Mouse (Mus musculus) spleen, embryonic (tissue): Measurements from ENCODE around the gene Zfp398.
"Not testable (repeated sequence)": the region's sequence is repeated elsewhere in the genome, so short reads cannot be mapped to it uniquely, and the experiment has no call there.

ENCODE experiments used
- CTCF ChIA-PET: fragments of 350-600 bp; sonication (Branson Sonifier 250); formaldehyde crosslinking; loops from one replicate; lab custom pipeline; 2022; lab: Charles Lee

Zfp398 gene

DNA sequence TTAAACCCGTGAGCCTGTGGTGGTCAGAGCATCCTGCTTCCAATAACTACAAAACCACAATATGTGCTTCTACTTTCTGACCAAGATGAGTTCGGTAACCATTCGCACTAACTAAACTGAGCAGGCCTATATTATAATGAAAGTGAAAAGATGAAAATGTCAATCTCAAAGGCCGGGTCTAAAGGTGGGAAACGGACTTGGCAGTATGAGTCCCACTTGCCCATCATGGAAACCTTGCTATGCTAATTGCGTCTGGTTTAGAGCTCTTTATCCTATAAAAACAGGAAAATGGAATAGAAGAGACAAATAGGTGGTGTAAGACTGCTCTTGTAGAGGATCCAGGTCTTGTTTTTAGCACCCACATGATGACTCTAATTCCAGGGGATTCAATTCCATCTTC is 13.7 kb upstream of the Zfp398 start:
- CTCF ChIA-PET, result no interaction called here

DNA sequence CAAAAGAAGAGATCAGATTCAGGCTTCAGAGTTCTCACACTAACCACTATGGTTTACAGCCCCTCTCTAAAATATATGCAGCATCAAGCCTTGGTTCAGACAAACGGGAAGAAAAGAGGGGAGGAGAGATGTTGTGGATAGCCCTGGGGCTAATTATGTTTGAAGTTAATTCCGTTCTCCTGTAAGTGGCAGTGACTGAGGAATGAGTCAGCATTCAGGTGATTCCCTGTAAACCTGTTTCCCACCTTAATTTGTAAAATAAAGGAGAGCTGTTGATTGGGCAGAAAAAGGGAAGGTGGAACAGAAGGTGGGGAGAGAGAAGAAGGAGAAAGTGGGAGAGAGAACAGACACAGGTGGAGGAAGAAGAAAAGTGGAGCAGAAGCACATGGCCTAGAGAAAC is 11.2 kb upstream of the Zfp398 start:
- CTCF ChIA-PET, result interaction anchor here (1.8 kb wide), 1 partner anchor 10 kb away, joined by 19 read pairs; no protein-coding TSS in a partner anchor

DNA sequence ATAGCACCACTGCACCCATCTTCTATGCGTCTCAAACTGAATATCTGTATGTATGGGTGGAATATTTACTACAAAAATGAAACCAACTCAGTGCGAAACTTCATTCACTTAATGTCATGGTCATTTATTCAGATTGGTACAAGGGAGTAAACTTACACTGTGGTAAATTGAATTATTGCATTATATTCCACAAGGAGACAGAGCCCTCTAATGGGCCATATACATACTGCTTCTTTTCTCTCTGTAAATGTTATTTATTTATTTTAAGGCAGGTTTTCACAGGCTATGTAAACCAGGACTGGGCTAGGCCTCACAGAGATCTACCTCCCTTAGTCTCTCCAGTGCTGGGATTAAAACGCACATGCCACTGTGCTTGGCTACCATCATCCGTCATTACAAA is 8.0 kb upstream of the Zfp398 start:
- CTCF ChIA-PET, result no interaction called here

DNA sequence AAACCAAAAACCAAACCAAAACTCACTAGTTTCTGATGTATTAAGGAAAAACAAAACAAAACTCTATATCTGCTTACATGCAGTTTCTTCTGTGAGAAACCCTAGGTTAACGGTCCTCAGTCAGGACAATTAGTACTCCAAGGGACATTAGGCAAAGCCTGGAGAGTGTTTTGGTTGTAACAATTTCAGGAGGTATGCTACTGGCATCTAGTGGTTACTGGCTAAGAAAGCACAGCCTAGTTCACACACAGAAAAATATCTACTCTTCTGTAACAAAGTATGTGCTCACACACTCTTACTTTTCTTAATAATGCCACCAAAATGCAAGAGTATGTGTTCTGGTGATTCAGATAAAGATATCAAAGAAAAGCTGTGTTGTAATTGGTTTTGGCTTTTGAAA is 6.5 kb upstream of the Zfp398 start:
- CTCF ChIA-PET, result interaction anchor here (0.6 to 0.7 kb wide), 2 partner anchors 14 to 48 kb away, joined by 3 to 4 read pairs; partner anchors contain the start of gene Zfp282

DNA sequence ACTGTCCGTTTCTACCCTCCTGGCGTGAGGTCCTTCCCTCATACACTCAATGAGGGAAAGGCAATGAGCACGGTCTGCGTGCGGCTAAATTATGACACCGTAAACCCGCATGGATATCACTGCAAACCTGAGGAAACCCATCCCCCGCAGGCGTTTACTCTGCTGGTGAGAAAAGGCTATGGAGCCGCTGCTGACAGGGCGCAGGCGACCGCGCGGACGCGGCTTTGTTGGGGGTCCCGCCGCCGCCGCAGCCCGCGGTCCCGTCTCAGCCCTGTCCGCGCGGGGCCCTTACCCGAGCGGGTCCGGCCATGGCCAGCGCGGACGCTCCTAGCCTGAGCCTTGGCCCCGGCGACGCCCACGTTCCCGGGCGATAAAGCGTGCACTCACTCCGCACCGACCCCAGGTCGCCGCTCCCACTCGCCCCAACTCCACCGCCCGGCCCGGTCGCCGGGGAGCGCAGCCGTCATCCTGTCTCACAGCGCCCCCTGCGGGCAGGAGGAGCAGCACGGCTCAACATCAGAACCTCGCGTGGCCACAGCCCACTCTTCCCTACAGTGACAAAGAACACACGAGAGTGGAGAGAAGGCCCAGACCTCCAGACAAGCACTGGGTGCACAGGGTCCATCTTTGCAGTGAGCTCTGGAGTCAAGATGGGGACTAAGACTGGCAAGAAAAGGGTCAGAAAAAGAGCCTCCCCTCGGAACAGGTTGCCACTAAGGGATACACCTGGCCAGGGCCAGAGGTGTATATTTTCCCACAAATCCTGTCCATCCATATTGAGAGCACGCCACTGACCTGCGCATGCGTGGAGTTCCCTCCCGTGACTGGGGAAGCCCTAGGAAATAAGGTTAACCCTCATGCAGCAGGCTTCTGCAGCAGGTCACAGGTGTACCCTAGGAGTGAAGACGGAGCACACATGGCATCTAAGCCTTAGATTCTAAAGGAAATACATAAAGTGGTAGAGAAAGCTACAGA is 5.1 kb upstream of the Zfp398 start, which contains the start of gene Zfp786:
TSS of gene Zfp786 (minus strand) at position 764 of the 975 bp plus-strand sequence.
- CTCF ChIA-PET, result interaction anchor here (1.9 kb wide), 1 partner anchor 32 kb away, joined by 4 read pairs; no protein-coding TSS in a partner anchor

DNA sequence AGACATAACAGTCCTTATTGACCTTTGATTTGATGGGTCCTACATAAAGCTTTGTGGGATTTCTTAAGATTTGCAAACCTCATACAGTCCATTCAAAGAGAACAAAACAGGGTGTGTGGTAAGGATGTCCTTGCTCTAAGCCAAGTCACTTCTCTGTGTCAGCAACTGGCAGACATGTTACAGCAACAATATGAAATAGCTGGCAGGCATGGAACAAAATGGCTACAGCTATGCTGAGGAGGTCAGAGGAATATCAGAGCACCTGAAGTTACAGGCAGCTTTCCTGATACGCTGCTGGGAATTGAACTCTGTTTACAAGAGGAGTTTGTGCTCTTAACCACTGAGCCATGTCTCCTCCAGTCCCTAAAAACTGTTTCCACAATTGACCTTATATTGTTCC is 3.2 kb upstream of the Zfp398 start:
- CTCF ChIA-PET, result interaction anchor here (1.0 to 1.9 kb wide), 2 partner anchors 22 to 34 kb away, joined by 4 read pairs; no protein-coding TSS in a partner anchor

DNA sequence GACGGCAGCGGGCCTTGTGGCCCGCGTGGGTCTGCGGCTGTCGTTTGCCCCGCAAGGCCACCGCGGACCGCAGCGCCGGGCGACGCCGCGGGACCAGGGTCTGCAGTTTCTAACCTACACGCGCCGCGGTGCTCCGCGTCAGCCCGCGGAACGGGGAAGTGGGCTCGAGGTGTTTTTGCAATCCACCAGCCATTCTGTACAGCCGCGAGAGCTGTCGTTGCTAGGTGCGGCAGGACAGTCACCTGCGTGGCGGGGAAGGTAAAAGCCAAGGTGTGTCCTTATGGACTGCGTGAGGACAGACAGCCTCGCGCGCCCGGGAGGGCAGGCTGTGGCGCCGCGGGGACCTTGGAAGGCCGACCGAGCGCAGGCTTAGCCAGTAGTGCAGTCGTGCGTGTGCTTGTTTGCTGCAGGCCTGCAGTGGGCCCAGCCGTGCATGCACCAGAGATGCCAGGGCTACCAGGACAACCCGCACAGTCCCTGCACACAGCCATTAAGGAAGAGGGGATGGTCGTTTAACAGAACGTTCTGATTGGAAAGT is 592 bp downstream of the Zfp398 start:
- CTCF ChIA-PET, result interaction anchor here (0.6 to 1.0 kb wide), 3 partner anchors 28 to 1383 kb away, joined by 3 to 7 read pairs (median 3); no protein-coding TSS in a partner anchor

DNA sequence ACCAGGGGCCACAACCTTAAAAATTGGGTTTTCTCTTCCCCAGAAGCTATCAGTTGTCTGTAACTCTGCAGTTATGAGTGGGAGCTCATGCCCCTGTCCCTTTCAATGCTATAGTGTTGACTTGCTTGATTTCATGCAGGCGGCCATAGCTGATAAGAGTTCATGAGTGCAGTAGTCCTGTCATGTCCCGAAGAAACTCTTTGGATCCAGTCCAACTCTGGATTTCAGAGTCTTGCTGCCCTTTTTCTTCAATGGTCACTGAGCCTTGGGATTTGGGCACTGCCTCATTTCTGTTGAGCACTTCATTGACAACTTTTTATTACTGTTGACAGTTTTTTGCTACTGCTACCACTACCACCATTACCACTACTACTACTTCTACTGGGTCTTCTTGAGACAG is 2.2 kb downstream of the Zfp398 start:
- CTCF ChIA-PET, result no interaction called here

DNA sequence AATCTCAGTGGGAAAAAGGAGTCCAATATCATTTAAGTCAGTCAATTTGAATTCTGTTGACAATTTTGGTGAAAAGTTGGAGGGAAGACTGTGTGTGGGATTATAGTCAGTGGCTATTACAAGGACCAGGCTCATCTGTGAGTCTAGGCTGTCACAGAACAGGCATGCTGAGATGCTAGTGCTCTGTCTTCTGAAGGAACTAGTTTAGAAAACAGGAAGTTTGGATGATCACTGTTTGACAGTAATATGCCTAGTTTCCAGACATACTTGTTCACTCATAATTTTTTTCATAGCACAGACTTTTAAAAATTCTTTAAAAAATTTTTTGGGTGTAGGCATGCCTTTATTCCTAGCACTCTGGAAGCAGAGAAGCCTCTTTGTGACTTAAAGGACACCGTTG is 5.6 kb downstream of the Zfp398 start:
- CTCF ChIA-PET, result no interaction called here

DNA sequence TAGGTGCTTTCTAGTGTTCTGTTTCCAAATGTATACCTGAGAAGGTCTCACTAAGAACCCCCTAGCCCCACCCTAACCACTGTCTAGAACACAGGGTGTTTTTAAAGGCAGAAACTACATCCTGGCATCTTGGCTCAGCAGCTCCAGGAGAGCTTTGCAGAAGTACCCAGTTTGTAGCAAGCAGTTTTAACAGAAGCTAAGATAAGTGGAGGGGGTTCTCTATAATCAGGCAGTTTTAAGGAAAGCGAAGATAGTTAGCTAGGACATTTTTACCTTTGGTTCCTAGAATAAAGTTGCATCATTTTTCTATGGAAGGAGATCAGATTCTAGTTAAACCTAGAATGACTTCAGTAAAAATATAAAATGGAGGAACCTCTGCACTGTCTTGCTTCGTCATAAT is 6.4 kb downstream of the Zfp398 start:
- CTCF ChIA-PET, result no interaction called here

DNA sequence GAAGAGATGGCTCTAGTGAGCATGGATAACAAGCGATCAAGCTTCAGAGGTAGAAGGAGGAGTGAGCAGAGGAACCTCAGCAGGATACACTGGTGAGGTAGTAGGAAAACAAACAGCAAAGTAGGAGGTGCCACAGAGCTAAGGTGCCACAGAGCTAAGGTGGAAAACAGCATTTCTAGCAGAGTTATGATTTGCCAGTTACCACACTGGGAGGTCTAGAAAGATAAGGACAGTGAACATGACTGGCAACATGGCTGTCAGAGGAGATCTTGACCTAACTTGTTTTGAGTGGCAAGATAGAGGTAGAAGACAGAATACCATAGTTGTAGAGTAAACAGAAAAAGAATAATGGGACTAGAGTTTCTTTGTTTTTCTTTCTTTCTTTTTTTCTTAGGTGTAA is 6.9 kb downstream of the Zfp398 start:
- CTCF ChIA-PET, result no interaction called here

DNA sequence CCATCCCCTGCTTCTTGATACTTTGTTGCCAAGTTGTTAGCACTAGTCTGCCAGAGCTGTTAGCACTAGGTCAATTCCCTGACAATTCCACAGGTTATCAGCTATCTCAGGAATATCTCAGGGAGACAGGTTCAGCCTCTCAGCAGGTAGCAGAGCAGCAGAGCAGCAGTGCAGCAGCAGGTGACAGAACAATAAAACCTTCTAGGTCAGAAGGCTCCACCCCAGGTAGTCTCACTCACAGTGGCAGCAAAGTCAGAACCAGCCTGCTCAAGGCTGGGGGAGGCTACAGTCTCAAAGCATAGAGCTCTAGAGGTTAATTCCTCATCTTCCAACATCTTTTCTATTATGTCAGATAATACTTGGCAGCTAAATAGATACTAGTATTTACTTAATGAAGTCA is 10.3 kb downstream of the Zfp398 start:
- CTCF ChIA-PET, result interaction anchor here (1.0 kb wide), 1 partner anchor 46 kb away, joined by 3 read pairs; no protein-coding TSS in a partner anchor

DNA sequence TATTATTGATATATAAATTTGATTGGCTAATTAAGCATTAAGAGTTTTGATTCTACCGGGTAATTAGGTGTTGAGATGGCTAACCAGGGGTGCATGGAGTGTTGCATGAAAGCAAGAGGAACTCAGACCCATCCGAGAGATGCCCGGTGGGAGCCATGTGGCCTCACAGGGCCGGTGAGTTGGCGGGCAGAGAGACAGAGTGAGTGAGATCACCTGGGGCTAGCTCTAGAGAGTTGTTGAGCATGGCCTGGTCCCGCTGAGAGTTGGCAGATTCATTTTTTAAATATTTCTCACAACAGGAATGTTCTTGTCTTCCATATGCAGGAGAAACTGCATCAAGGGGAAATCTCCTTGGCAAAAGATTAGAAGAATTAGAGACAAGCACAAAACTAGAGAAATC is 21.8 kb downstream of the Zfp398 start:
- CTCF ChIA-PET, result no interaction called here

DNA sequence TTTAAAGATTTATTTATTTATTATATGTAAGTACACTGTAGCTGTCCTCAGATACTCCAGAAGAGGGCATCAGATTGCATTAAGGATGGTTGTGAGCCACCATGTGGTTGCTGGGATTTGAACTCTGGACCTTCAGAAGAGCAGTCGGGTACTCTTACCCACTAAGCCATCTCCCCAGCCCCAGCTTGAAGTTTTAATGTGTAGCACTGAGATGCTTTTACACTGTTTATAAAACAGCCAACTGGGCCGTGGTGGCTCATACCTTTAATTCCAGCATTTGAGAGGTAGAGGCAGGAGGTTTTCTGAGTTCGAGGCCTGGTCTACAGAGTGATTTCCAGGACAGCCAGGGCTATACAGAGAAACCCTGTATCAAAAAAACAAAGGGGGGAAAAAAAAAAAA is 22.3 kb downstream of the Zfp398 start:
- CTCF ChIA-PET, result not testable (repeated sequence)

DNA sequence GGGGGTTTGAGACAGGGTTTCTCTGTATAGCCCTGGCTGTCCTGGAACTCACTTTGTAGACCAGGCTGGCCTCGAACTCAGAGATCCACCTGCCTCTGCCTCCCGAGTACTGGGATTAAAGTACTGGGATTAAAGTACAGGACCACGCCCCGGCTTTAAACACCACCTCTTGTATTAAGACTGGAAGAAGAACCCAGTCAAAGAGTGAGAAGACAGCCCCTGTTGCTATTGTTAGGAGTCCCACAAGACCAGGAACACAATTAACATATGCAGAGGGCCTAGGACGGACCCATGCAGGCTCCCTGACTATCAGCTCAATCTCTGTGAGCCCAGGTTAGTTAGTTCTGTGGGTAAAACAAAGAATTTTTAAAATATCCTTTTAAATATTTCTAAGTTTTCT is 36.8 kb downstream of the Zfp398 start:
- CTCF ChIA-PET, result no interaction called here

DNA sequence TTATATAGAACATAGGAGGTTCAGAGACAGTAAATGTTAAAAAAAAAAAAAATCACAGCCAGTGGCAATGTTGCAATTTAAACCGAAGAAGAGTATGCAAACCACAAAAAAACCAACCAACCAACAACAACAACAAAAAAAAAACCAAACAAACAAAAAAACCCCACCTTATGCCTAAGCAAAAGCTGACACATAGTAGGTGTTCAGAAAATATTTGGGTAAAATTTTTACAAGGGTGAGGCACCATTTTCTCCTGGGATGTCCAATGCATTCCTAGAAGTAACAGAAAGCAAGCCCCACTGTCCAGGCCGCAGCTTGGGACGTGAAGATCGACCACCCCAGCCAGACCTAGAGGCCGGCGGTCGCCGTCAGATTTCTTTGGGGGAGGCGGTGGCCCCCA is 41.6 kb downstream of the Zfp398 start, which contains the start of gene Zfp282:
TSS of gene Zfp282 (plus strand) at position 147 of the 400 bp plus-strand sequence.
- CTCF ChIA-PET, result interaction anchor here (0.6 kb wide), 2 partner anchors 48 to 291 kb away, joined by 3 to 4 read pairs; no protein-coding TSS in a partner anchor

DNA sequence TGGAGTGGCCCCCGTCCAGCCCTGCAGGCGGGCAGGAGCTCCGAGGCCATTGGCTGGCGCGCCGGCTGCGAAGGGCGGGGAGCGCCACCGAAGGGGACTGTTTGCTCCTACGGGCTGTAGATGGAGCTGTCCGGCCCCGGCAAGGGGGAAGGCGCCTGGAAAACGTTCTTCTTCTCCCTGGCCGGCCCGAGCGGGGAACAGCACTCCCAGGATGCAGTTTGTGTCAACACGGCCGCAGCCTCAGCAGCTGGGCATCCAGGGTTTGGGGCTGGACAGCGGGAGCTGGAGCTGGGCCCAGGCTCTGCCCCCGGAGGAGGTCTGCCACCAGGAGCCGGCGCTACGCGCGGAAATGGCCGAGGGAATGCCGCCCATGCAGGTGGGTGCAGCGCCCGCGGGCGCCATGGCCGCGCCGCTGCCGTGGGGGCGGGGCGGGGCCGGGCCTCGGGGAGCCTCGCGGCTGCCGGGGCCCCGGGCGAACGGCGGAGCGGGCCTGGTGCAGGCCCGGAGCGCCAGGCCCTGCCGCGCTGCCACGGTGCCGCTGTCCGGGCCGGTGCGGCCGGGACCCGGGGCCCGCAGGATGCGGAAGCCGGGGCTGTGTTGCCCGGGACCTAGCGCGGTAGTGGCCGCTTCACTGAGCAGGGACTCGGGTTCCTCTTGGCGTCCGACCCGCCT is 42.1 kb downstream of the Zfp398 start:
- CTCF ChIA-PET, result interaction anchor here (0.7 kb wide), 1 partner anchor 15 kb away, joined by 4 read pairs; no protein-coding TSS in a partner anchor

DNA sequence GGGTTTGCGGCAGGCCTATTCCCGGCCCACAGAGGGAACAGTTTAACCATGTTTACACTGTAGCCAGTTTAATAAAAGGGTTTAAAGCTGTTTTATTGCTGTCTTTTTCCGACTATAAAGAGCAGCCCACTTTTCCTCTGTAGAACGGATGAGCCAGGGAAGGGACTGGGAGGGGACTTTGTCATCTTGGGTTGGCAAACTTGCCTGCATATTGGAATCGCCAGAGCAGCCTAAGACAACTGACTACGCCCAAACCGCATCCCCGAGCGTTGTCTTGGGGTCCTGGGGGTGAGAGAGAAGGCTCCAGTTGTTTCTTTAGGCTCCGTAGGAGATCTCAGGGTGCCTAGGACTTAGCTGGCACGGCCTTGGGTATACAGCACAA is 42.7 kb downstream of the Zfp398 start:
- CTCF ChIA-PET, result interaction anchor here (0.6 to 0.7 kb wide), 2 partner anchors 9 to 16 kb away, joined by 4 read pairs; no protein-coding TSS in a partner anchor

DNA sequence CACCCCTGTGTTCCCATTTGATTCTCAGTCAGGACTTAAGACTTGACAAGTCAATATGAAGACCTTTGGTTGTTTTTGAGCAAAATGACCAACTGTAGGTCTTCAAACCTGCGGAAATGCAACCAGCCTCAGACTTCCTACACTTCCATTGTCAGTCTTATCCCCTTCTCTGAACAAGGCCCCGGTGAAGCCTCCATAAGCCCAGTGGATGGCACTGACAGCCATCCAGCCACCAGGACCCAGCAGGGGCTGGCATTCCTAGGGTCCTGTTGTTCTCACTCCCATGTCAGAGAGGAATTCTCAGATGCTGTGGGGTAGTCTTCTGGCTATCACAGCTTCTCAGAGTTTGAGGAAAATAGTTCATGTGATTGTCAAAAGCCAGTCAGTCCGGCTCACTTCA is 43.1 kb downstream of the Zfp398 start:
- CTCF ChIA-PET, result interaction anchor here (0.6 kb wide), 1 partner anchor 9 kb away, joined by 4 read pairs; no protein-coding TSS in a partner anchor

DNA sequence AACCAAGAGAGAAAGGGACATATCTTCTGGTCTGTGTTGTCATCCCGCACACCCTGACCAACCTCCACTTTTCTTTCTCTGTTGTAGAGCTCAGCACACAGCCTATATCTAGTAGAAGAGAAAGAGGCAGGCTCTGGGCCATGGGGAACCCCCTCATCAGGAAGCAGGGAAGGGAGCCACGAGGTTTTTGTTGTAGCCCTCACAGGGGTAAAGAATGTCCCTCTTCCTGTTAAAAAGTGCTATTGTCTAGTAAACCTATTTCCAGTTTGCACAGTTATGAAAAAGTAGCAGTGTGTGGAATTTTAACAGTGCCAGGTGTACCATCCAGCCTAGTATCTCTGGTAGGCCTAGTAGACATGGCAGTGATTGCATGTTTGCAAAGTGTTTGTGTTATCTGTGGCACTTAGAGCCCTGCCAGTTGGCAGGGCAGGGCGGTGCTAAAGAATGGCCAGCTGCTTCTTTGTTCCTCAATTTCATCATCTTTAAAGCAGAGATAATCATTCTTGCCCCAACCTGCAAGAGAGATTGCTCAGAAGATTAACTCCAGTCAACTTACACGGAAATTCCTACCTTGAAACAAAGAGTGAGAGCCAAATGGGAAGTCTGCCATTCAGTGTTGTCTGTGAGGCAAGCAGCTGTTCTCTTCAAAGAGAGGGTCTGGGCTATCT is 43.7 kb downstream of the Zfp398 start:
- CTCF ChIA-PET, result no interaction called here

DNA sequence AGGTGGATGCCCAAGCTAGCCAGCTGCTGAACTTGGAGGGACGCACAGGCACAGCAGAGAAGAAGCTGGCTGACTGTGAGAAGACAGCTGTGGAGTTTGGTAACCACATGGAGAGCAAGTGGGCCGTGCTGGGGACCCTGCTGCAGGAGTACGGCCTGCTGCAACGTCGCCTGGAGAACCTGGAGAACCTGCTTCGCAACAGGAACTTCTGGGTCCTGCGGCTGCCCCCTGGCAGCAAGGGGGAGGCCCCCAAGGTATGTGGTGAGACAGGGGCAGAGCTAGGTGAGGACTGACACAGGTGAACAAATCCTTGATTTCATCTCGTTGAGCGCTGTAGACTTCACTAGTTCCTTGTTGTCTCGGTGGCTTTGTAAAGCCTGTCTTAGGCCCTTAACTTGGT is 44.7 kb downstream of the Zfp398 start:
- CTCF ChIA-PET, result no interaction called here
